Mouse (Mus musculus) urinary bladder, postnatal 0 days (tissue): ENCODE results near the gene Slc43a1. TPM values are rescaled to one million over a fixed set of nuclear protein-coding genes. Genes with fewer than 3 reads are reported as not detected.

Source experiments
- polyA plus RNA-seq: library from polyadenylated mRNA; unstranded; fragments of >200 nt; fragmentation: Nextera tagmentation; extraction: Ambion mirVana; gene quantifications from 2 replicates; pipeline ENCODE4 v1.2.1, GENCODE M21; 2015

Slc43a1 gene
- 8.9 and 9.0 TPM in 2 replicates for polyA plus RNA-seq

GRCm38 (mm10) chr2:84838593-84838949 is at the start of gene Slc43a1:
Slc43a1 (plus strand) TSS chr2:84838850.

GRCm38 (mm10) chr2:84798493-84798921 is 40.1 kb upstream of the Slc43a1 start, which contains the start of gene Ube2l6:
Ube2l6 (plus strand) TSS chr2:84798828.

GRCm38 (mm10) chr2:84822552-84822951 is 16.1 kb upstream of the Slc43a1 start, which contains the start of gene Smtnl1:
Smtnl1 (minus strand) TSS chr2:84822652.

GRCm38 (mm10) chr2:84826488-84827282 is 12.0 kb upstream of the Slc43a1 start, which contains the start of gene Timm10:
Timm10 (plus strand) TSS chr2:84826997.

GRCm38 (mm10) chr2:84886234-84886731 is 47.6 kb downstream of the Slc43a1 start, which contains the start of gene Rtn4rl2:
Rtn4rl2 (minus strand) TSS chr2:84886710.

Other genes with a start within 250 kb of the Slc43a1 start
- gene Ctnnd1, start 188.1 kb upstream of the Slc43a1 start, polyA plus RNA-seq: 33.9 and 40.4 TPM in 2 replicates
- not detected in 2 replicates for gene Btbd18, start 179.8 kb upstream of the Slc43a1 start, polyA plus RNA-seq
- gene Selenoh, start 168.1 kb upstream of the Slc43a1 start, polyA plus RNA-seq: 81.5 and 92.3 TPM in 2 replicates
- not detected in 2 replicates for gene Gm28635, start 160.8 kb upstream of the Slc43a1 start, polyA plus RNA-seq
- 14.9 and 19.1 TPM in 2 replicates for gene Med19, start 160.4 kb upstream of the Slc43a1 start, polyA plus RNA-seq
- 53.1 and 59.6 TPM in 2 replicates for gene Tmx2, start 159.7 kb upstream of the Slc43a1 start, polyA plus RNA-seq
- gene Zdhhc5, start 123.7 kb upstream of the Slc43a1 start, polyA plus RNA-seq: 20.5 and 26.0 TPM in 2 replicates
- gene Clp1, start 111.5 kb upstream of the Slc43a1 start, polyA plus RNA-seq: 13.2 and 13.6 TPM in 2 replicates
- 2.1 and 2.6 TPM in 2 replicates for gene Ypel4, start 104.8 kb upstream of the Slc43a1 start, polyA plus RNA-seq
- gene Gm19426, start 95.2 kb upstream of the Slc43a1 start, polyA plus RNA-seq: 3.4 and 4.7 TPM in 2 replicates
- gene Serping1, start 63.4 kb upstream of the Slc43a1 start, polyA plus RNA-seq: 185 and 196 TPM in 2 replicates
- gene Ube2l6, start 40.0 kb upstream of the Slc43a1 start, polyA plus RNA-seq: 53.1 and 85.5 TPM in 2 replicates
- gene Smtnl1, start 16.2 kb upstream of the Slc43a1 start, polyA plus RNA-seq: 0.07 TPM in 1 of 2 replicates, not detected in the other
- gene Timm10, start 11.9 kb upstream of the Slc43a1 start, polyA plus RNA-seq: 29.6 and 39.4 TPM in 2 replicates
- gene Rtn4rl2, start 47.9 kb downstream of the Slc43a1 start, polyA plus RNA-seq: 0.96 and 1.2 TPM in 2 replicates
- 32.2 and 39.3 TPM in 2 replicates for gene Slc43a3, start 97.7 kb downstream of the Slc43a1 start, polyA plus RNA-seq
- gene Prg2, start 141.6 kb downstream of the Slc43a1 start, polyA plus RNA-seq: not detected in 2 replicates
- not detected in 2 replicates for gene Prg3, start 149.4 kb downstream of the Slc43a1 start, polyA plus RNA-seq
- 87.3 and 97.7 TPM in 2 replicates for gene Ssrp1, start 198.4 kb downstream of the Slc43a1 start, polyA plus RNA-seq
- 0.10 and 0.25 TPM in 2 replicates for gene P2rx3, start 198.6 kb downstream of the Slc43a1 start, polyA plus RNA-seq
- gene Tnks1bp1, start 209.2 kb downstream of the Slc43a1 start, polyA plus RNA-seq: 33.8 and 45.0 TPM in 2 replicates